Mouse (Mus musculus): ENCODE results near the gene Mgat5b. TPM values are rescaled to one million over a fixed set of nuclear protein-coding genes. Genes with fewer than 3 reads are reported as not detected.

Gene Mgat5b
- polyA plus RNA-seq, 1 experiment from 2014 or later: 0.24 TPM

- Histone ChIP-seq H3K27ac (no peak overlapping the region), H3K4me1 (replicated peaks; ENCODE audit: insufficient read depth, low read length) (no peaks in the 10 kb centered on the region), H3K9me3 (replicated peaks; ENCODE audit: low read length) (no peaks in the 10 kb centered on the region), H3K36me3 (ENCODE audit: insufficient read depth, low read length) (no peaks in the 10 kb centered on the region), H3K4me2 (ENCODE audit: low read length) (0 out of 2 replicates have a peak overlapping the region, but pooled peaks have one; percentile 4), H3K4me3 (replicated peaks; ENCODE audit: low read depth, low read length) (no peak overlapping the region), H3K27me3 (ENCODE audit: insufficient read depth, low read length) (no peaks in the 10 kb centered on the region), H3K9ac (ENCODE audit: low read depth, low read length) (no peak overlapping the region)
- ATAC-seq (replicated peaks; ENCODE audit: low FRiP score, low read depth) (no peak), DNase-seq (ENCODE audit: low spot score) (peak; percentile 24)
- WGBS: 17% methylated on average over 9 of the region's 9 CpGs
- TF ChIP-seq CTCF (IDR thresholded peaks at IDR 0.05; ENCODE audit: low read depth): no peak
Observed at GRCm38 (mm10) chr11:117004277-117004676, 85.6 kb downstream of the Mgat5b start.

GRCm38 (mm10) chr11:117017462-117017861 is 98.8 kb downstream of the Mgat5b start:
- Histone ChIP-seq H3K4me3 (replicated peaks; ENCODE audit: low read depth, low read length) (no peak overlapping the region), H3K27ac (no peak overlapping the region), H3K27me3 (ENCODE audit: insufficient read depth, low read length) (no peaks in the 10 kb centered on the region), H3K4me2 (ENCODE audit: low read length) (no peak overlapping the region), H3K9ac (ENCODE audit: low read depth, low read length) (no peak overlapping the region), H3K4me1 (replicated peaks; ENCODE audit: insufficient read depth, low read length) (no peaks in the 10 kb centered on the region; the same call in 1 of the 2 replicates), H3K36me3 (ENCODE audit: insufficient read depth, low read length) (no peaks in the 10 kb centered on the region), H3K9me3 (replicated peaks; ENCODE audit: low read length) (no peaks in the 10 kb centered on the region)
- DNase-seq (ENCODE audit: low spot score): no peak
- WGBS: 52% methylated on average over 4 of the region's 4 CpGs
- no peak for TF ChIP-seq CTCF (IDR thresholded peaks at IDR 0.05; ENCODE audit: low read depth)
- ATAC-seq (replicated peaks; ENCODE audit: low FRiP score, low read depth): no peak

GRCm38 (mm10) chr11:117018410-117018809 is 99.7 kb downstream of the Mgat5b start:
- 9% methylated on average over 8 of the region's 8 CpGs for WGBS
- Histone ChIP-seq H3K9ac (ENCODE audit: low read depth, low read length) (no peak overlapping the region), H3K4me3 (replicated peaks; ENCODE audit: low read depth, low read length) (no peak overlapping the region), H3K4me1 (replicated peaks; ENCODE audit: insufficient read depth, low read length) (no peaks in the 10 kb centered on the region; the same call in 1 of the 2 replicates), H3K27me3 (ENCODE audit: insufficient read depth, low read length) (no peaks in the 10 kb centered on the region), H3K36me3 (ENCODE audit: insufficient read depth, low read length) (no peaks in the 10 kb centered on the region), H3K27ac (no peak overlapping the region), H3K9me3 (replicated peaks; ENCODE audit: low read length) (no peaks in the 10 kb centered on the region), H3K4me2 (ENCODE audit: low read length) (peak overlapping the region; percentile 35; the same call in 1 of the 2 replicates)
- ATAC-seq (replicated peaks; ENCODE audit: low FRiP score, low read depth) (0 out of 2 replicates have a peak, but pooled peaks have one; percentile 46), DNase-seq (ENCODE audit: low spot score) (peak; percentile 91)
- TF ChIP-seq CTCF (IDR thresholded peaks at IDR 0.05; ENCODE audit: low read depth): peak; percentile 89

- Histone ChIP-seq H3K27ac (no peak overlapping the region), H3K9ac (ENCODE audit: low read depth, low read length) (no peak overlapping the region), H3K4me3 (replicated peaks; ENCODE audit: low read depth, low read length) (no peak overlapping the region), H3K36me3 (ENCODE audit: insufficient read depth, low read length) (no peaks in the 10 kb centered on the region), H3K9me3 (replicated peaks; ENCODE audit: low read length) (no peaks in the 10 kb centered on the region), H3K27me3 (ENCODE audit: insufficient read depth, low read length) (no peaks in the 10 kb centered on the region), H3K4me1 (replicated peaks; ENCODE audit: insufficient read depth, low read length) (no peaks in the 10 kb centered on the region; the same call in 1 of the 2 replicates), H3K4me2 (ENCODE audit: low read length) (no peak overlapping the region)
- DNase-seq (ENCODE audit: low spot score): no peak
- no peak for ATAC-seq (replicated peaks; ENCODE audit: low FRiP score, low read depth)
- TF ChIP-seq CTCF (IDR thresholded peaks at IDR 0.05; ENCODE audit: low read depth): no peak
- 56% methylated on average over 2 of the region's 2 CpGs for WGBS
Observed at GRCm38 (mm10) chr11:117021026-117021425, 102.4 kb downstream of the Mgat5b start.

- TF ChIP-seq CTCF (IDR thresholded peaks at IDR 0.05; ENCODE audit: low read depth): no peak; the same call in 1 of the 2 replicates
Observed at GRCm38 (mm10) chr11:117023537-117023936, 104.9 kb downstream of the Mgat5b start.

GRCm38 (mm10) chr11:117027681-117028080 is 109.0 kb downstream of the Mgat5b start:
- 37% methylated on average over 10 of the region's 10 CpGs for WGBS
- DNase-seq (ENCODE audit: low spot score): peak; percentile 40
- Histone ChIP-seq H3K4me1 (replicated peaks; ENCODE audit: insufficient read depth, low read length) (no peaks in the 10 kb centered on the region), H3K27me3 (ENCODE audit: insufficient read depth, low read length) (no peaks in the 10 kb centered on the region), H3K36me3 (ENCODE audit: insufficient read depth, low read length) (no peaks in the 10 kb centered on the region), H3K4me3 (replicated peaks; ENCODE audit: low read depth, low read length) (no peak overlapping the region), H3K4me2 (ENCODE audit: low read length) (no peak overlapping the region), H3K9me3 (replicated peaks; ENCODE audit: low read length) (no peaks in the 10 kb centered on the region), H3K9ac (ENCODE audit: low read depth, low read length) (no peak overlapping the region), H3K27ac (no peak overlapping the region)
- TF ChIP-seq CTCF (IDR thresholded peaks at IDR 0.05; ENCODE audit: low read depth): no peak
- no peak for ATAC-seq (replicated peaks; ENCODE audit: low FRiP score, low read depth)

More at GRCm38 (mm10) chr11:117023537-117023936, 104.9 kb downstream of the Mgat5b start:
- H3K4me1 ChIP-seq (replicated peaks; ENCODE audit: insufficient read depth, low read length): no peaks in the 10 kb centered on the region
- no peak overlapping the region for H3K27ac ChIP-seq
- H3K9me3 ChIP-seq (replicated peaks; ENCODE audit: low read length): no peaks in the 10 kb centered on the region
- ATAC-seq (replicated peaks; ENCODE audit: low FRiP score, low read depth): no peak
- H3K27me3 ChIP-seq (ENCODE audit: insufficient read depth, low read length): no peaks in the 10 kb centered on the region
- DNase-seq (ENCODE audit: low spot score): no peak
- H3K36me3 ChIP-seq (ENCODE audit: insufficient read depth, low read length): no peaks in the 10 kb centered on the region
- 95% methylated on average over 3 of the region's 3 CpGs for WGBS
- no peak overlapping the region for H3K4me3 ChIP-seq (replicated peaks; ENCODE audit: low read depth, low read length)
- H3K4me2 ChIP-seq (ENCODE audit: low read length): no peak overlapping the region
- H3K9ac ChIP-seq (ENCODE audit: low read depth, low read length): no peak overlapping the region
